ENCODE assay signal across 8 mouse cellular contexts in the genomic region with DNA sequence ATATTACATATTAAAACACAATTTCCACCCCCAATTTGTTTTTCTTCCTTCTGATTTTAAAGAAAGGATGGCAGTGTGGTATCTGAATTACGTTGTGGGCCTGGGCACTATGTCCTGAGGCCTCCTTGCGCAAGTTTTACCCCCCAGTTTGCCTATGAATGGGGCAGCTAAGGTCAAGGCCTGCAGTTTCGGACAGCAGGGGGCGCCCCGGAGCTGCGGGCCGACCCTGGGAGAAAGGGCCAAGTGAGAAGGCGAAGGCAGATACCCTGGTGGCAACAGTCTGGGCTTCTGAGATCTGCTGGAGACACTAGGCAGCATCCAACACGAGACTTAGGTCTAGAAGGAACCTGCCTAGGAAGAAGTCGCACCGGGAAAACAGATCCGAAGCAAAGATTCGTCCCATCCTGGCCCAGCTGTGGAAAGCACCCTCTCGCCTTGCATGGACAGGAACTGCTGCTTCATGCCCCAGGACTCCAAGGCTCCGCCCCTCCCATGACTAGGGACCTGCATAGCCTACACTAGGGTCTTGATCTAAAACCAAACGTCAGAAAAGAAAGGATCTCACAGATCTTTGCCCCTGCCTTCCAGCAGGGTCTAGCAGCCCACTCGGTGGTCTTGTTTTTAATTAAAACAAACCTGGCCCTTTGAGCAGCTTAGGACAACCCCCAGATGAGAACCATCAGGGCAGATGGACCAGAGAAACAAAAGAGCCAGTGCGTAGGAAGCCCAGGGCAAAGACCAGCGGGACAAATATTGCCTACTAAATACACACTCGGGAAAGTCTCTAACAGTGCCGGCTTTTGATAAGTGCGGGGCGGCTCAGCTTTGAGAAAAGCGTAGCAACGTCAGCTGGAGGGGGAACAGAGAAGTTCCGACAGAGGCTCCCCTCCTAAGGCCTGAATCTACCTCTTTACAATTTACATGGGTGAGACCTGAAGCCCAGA.
DNase-seq lines count a peak whose midpoint lies in the region; ATAC-seq and TF ChIP-seq lines count a peak whose summit lies in the region.

No protein-coding gene starts in this region.

- H3K4me3 ChIP-seq in hindbrain, embryonic 11.5 days (ENCODE audit: low read depth, low read length): no peak overlapping the region
- H3K4me3 ChIP-seq in hindbrain, embryonic 16.5 days (ENCODE audit: low read length): no peak overlapping the region
- no peak overlapping the region for H3K4me3 ChIP-seq in bone marrow, adult 2 months (replicated peaks; ENCODE audit: control insufficient read depth, low read depth, low read length)
- no peak overlapping the region for H3K4me3 ChIP-seq in embryonic fibroblast, embryonic 13.5 days (ENCODE audit: insufficient read depth, low read length)
- H3K4me3 ChIP-seq in limb, embryonic 11.5 days (ENCODE audit: low read depth, low read length): no peak overlapping the region
- no peak overlapping the region for H3K4me3 ChIP-seq in thymus, adult 2 months (ENCODE audit: control insufficient read depth, insufficient read depth, low read length)

- peak; percentile 82 for TF ChIP-seq CTCF in bone marrow, adult 2 months (IDR thresholded peaks at IDR 0.05; ENCODE audit: control insufficient read depth, insufficient read depth, low read length)
- peak; percentile 72 for TF ChIP-seq CTCF in embryonic fibroblast, embryonic 13.5 days (IDR thresholded peaks at IDR 0.05; ENCODE audit: borderline replicate concordance, insufficient read depth, low read length)
- peak; percentile 97 for TF ChIP-seq CTCF in thymus, adult 2 months (IDR thresholded peaks at IDR 0.05; ENCODE audit: borderline replicate concordance, control insufficient read depth, extremely low read depth, insufficient read depth, low read length, poor library complexity)

- no peaks in the 10 kb centered on the region for H3K36me3 ChIP-seq in hindbrain, embryonic 11.5 days (ENCODE audit: control insufficient read depth, insufficient read depth, low read length)
- H3K36me3 ChIP-seq in hindbrain, embryonic 16.5 days (ENCODE audit: control insufficient read depth, insufficient read depth, low read length): no peaks in the 10 kb centered on the region
- no peaks in the 10 kb centered on the region for H3K36me3 ChIP-seq in limb, embryonic 11.5 days (ENCODE audit: control insufficient read depth, insufficient read depth, low read length)
- no peaks in the 10 kb centered on the region for H3K36me3 ChIP-seq in thymus, adult 2 months (ENCODE audit: control insufficient read depth, insufficient read depth, low read length)

- H3K9ac ChIP-seq in hindbrain, embryonic 11.5 days (ENCODE audit: low read depth, low read length): no peak overlapping the region
- no peak overlapping the region for H3K9ac ChIP-seq in hindbrain, embryonic 16.5 days (ENCODE audit: low read depth, low read length)
- no peak overlapping the region for H3K9ac ChIP-seq in limb, embryonic 11.5 days (ENCODE audit: low read length)

- H3K4me2 ChIP-seq in hindbrain, embryonic 11.5 days (replicated peaks; ENCODE audit: low read depth, low read length): no peak overlapping the region
- H3K4me2 ChIP-seq in hindbrain, embryonic 16.5 days (ENCODE audit: low read length): no peak overlapping the region
- H3K4me2 ChIP-seq in limb, embryonic 11.5 days (ENCODE audit: low read depth, severe bottlenecking): no peak overlapping the region

- peaks cover 2% of the 10 kb centered on the region; the same call in 1 of the 2 replicates for H3K4me1 ChIP-seq in hindbrain, embryonic 11.5 days (replicated peaks; ENCODE audit: control insufficient read depth, insufficient read depth, low read length)
- H3K4me1 ChIP-seq in hindbrain, embryonic 16.5 days (ENCODE audit: control insufficient read depth, insufficient read depth, low read depth, low read length): no peaks in the 10 kb centered on the region
- no peaks in the 10 kb centered on the region for H3K4me1 ChIP-seq in bone marrow, adult 2 months (ENCODE audit: control insufficient read depth, insufficient read depth, low read length)
- peaks cover 4% of the 10 kb centered on the region; the same call in 1 of the 2 replicates for H3K4me1 ChIP-seq in embryonic fibroblast, embryonic 13.5 days (ENCODE audit: control insufficient read depth, insufficient read depth, low read length)
- H3K4me1 ChIP-seq in limb, embryonic 11.5 days (ENCODE audit: control insufficient read depth, insufficient read depth, low read length): no peaks in the 10 kb centered on the region
- no peaks in the 10 kb centered on the region; the same call in 1 of the 2 replicates for H3K4me1 ChIP-seq in thymus, adult 2 months (replicated peaks; ENCODE audit: control insufficient read depth, insufficient read depth, low read length)

- WGBS in hindbrain, embryonic 11.5 days: 41% methylated on average over 26 of the region's 26 CpGs
- WGBS in hindbrain, embryonic 16.5 days: 43% methylated on average over 26 of the region's 26 CpGs
- 48% methylated on average over 26 of the region's 26 CpGs for WGBS in bone marrow, adult 2 months
- 50% methylated on average over 26 of the region's 26 CpGs for WGBS in limb, embryonic 11.5 days
- 59% methylated on average over 26 of the region's 26 CpGs for WGBS in thymus, adult 2 months

- no peaks in the 10 kb centered on the region for H3K27me3 ChIP-seq in hindbrain, embryonic 11.5 days (ENCODE audit: control insufficient read depth, insufficient read depth, low read length)
- H3K27me3 ChIP-seq in hindbrain, embryonic 16.5 days (replicated peaks; ENCODE audit: control insufficient read depth, insufficient read depth, low read length): no peaks in the 10 kb centered on the region
- no peaks in the 10 kb centered on the region for H3K27me3 ChIP-seq in limb, embryonic 11.5 days (ENCODE audit: control insufficient read depth, insufficient read depth, low read length)
- no peaks in the 10 kb centered on the region for H3K27me3 ChIP-seq in thymus, adult 2 months (ENCODE audit: control insufficient read depth, insufficient read depth, low read length)

- ATAC-seq in hindbrain, embryonic 11.5 days (ENCODE audit: low FRiP score): no peak
- no peak for ATAC-seq in hindbrain, embryonic 16.5 days
- ATAC-seq in hematopoietic stem cell, adult 5-6 weeks (replicated peaks in 1 of 2; ENCODE audit: insufficient read depth in 1 of 2, low FRiP score in 2 of 2, low TSS enrichment in 1 of 2, low read depth in 1 of 2, poor library complexity in 2 of 2, severe bottlenecking in 2 of 2): peak; percentile 67 to 77
- no peak for ATAC-seq in limb, embryonic 11.5 days (ENCODE audit: insufficient number of reproducible peaks, low FRiP score, low TSS enrichment, low read depth)

- peak; percentile 71 for DNase-seq in hindbrain, embryonic 11.5 days (ENCODE audit: low spot score)
- peak; percentile 78 for DNase-seq in limb, embryonic 11.5 days (ENCODE audit: low spot score)
- DNase-seq in naive thymus-derived CD4-positive, alpha-beta T cell, adult 2 months (ENCODE audit: low read depth): peak; percentile 77
- peak; percentile 82 for DNase-seq in thymus, adult 2 months

- no peaks in the 10 kb centered on the region for H3K9me3 ChIP-seq in hindbrain, embryonic 11.5 days (ENCODE audit: control insufficient read depth, low read length)
- H3K9me3 ChIP-seq in hindbrain, embryonic 16.5 days (ENCODE audit: control insufficient read depth, low read length): no peaks in the 10 kb centered on the region
- H3K9me3 ChIP-seq in limb, embryonic 11.5 days (ENCODE audit: control insufficient read depth, low read length): no peaks in the 10 kb centered on the region

- no peak overlapping the region for H3K27ac ChIP-seq in hindbrain, embryonic 11.5 days (ENCODE audit: low read depth, low read length)
- H3K27ac ChIP-seq in hindbrain, embryonic 16.5 days (ENCODE audit: low read depth, low read length): no peak overlapping the region
- H3K27ac ChIP-seq in bone marrow, adult 2 months (ENCODE audit: control insufficient read depth, insufficient read depth, low read depth, low read length, poor library complexity): no peak overlapping the region
- H3K27ac ChIP-seq in embryonic fibroblast, embryonic 13.5 days (ENCODE audit: insufficient read depth, low read length): no peak overlapping the region
- H3K27ac ChIP-seq in limb, embryonic 11.5 days (replicated peaks; ENCODE audit: low read depth, low read length): no peak overlapping the region
- no peak overlapping the region for H3K27ac ChIP-seq in thymus, adult 2 months (ENCODE audit: control insufficient read depth, insufficient read depth, low read length)

- TF ChIP-seq POLR2A in bone marrow, adult 2 months (IDR thresholded peaks at IDR 0.05; ENCODE audit: borderline replicate concordance, control insufficient read depth, low read depth, low read length): no peak
- no peak for TF ChIP-seq POLR2A in embryonic fibroblast, embryonic 13.5 days (IDR thresholded peaks at IDR 0.05; ENCODE audit: low read depth, low read length)
- no peak for TF ChIP-seq POLR2A in thymus, adult 2 months (IDR thresholded peaks at IDR 0.05; ENCODE audit: control insufficient read depth, extremely low read depth, insufficient read depth, low read length, poor library complexity)

Comparison
In these comparisons a context has a peak if more than half of its experiments do, and no peak if none do; other contexts are left out.
1. ATAC-seq: peak in hematopoietic stem cell, adult 5-6 weeks (2 of 2); none in hindbrain, embryonic 11.5 days (single experiment), hindbrain, embryonic 16.5 days (single experiment) and limb, embryonic 11.5 days (single experiment).
2. Peak in every context shown above with its lines, with median percentiles within 50 percentile points of each other: DNase-seq and CTCF ChIP-seq.